Mouse (Mus musculus): ENCODE measurements around the gene Rbl1. TPM values are rescaled to one million over a fixed set of nuclear protein-coding genes. Genes with fewer than 3 reads are reported as not detected.

The Rbl1 gene
- polyA plus RNA-seq, 1 experiment, result 20.9 TPM

- Histone ChIP-seq H3K4me3 (ENCODE audit: control insufficient read depth, insufficient read depth, low read length) (no peak overlapping the region), H3K27me3 (ENCODE audit: control insufficient read depth, insufficient read depth, low read length) (no peaks in the 10 kb centered on the region), H3K36me3 (ENCODE audit: control insufficient read depth, insufficient read depth, low read length) (peaks cover 91% of the 10 kb centered on the region), H3K4me1 (replicated peaks; ENCODE audit: control insufficient read depth, insufficient read depth, low read length) (peaks cover 2% of the 10 kb centered on the region), H3K27ac (ENCODE audit: control insufficient read depth, insufficient read depth, low read length) (no peak overlapping the region)
- no peak for DNase-seq
- WGBS, result 97% methylated on average over 4 of the region's 4 CpGs
- TF ChIP-seq CTCF (IDR thresholded peaks at IDR 0.05; ENCODE audit: borderline replicate concordance, control insufficient read depth, extremely low read depth, insufficient read depth, low read length, poor library complexity) (no peak), POLR2A (IDR thresholded peaks at IDR 0.05; ENCODE audit: control insufficient read depth, extremely low read depth, insufficient read depth, low read length, poor library complexity) (no peak)
Observed at GRCm38 (mm10) chr2:157190651-157191050, 13.7 kb downstream of the Rbl1 start.

- no peak overlapping the region for H3K4me3 ChIP-seq (ENCODE audit: control insufficient read depth, insufficient read depth, low read length)
- TF ChIP-seq POLR2A (IDR thresholded peaks at IDR 0.05; ENCODE audit: control insufficient read depth, extremely low read depth, insufficient read depth, low read length, poor library complexity) (no peak), CTCF (IDR thresholded peaks at IDR 0.05; ENCODE audit: borderline replicate concordance, control insufficient read depth, extremely low read depth, insufficient read depth, low read length, poor library complexity) (no peak)
- H3K27me3 ChIP-seq (ENCODE audit: control insufficient read depth, insufficient read depth, low read length), result no peaks in the 10 kb centered on the region
- peaks cover 2% of the 10 kb centered on the region for H3K4me1 ChIP-seq (replicated peaks; ENCODE audit: control insufficient read depth, insufficient read depth, low read length)
- DNase-seq, result no peak
- H3K27ac ChIP-seq (ENCODE audit: control insufficient read depth, insufficient read depth, low read length), result no peak overlapping the region
- WGBS, result 92% methylated on average over 4 of the region's 4 CpGs
- H3K36me3 ChIP-seq (ENCODE audit: control insufficient read depth, insufficient read depth, low read length), result peaks cover 71% of the 10 kb centered on the region
Observed at GRCm38 (mm10) chr2:157187223-157187622, 17.1 kb downstream of the Rbl1 start.

GRCm38 (mm10) chr2:157186504-157186903, 17.8 kb downstream of the Rbl1 start:
- WGBS, result 97% methylated on average over 5 of the region's 5 CpGs
- TF ChIP-seq POLR2A (IDR thresholded peaks at IDR 0.05; ENCODE audit: control insufficient read depth, extremely low read depth, insufficient read depth, low read length, poor library complexity) (no peak), CTCF (IDR thresholded peaks at IDR 0.05; ENCODE audit: borderline replicate concordance, control insufficient read depth, extremely low read depth, insufficient read depth, low read length, poor library complexity) (no peak)
- Histone ChIP-seq H3K36me3 (ENCODE audit: control insufficient read depth, insufficient read depth, low read length) (peaks cover 64% of the 10 kb centered on the region), H3K27ac (ENCODE audit: control insufficient read depth, insufficient read depth, low read length) (no peak overlapping the region), H3K4me1 (replicated peaks; ENCODE audit: control insufficient read depth, insufficient read depth, low read length) (peaks cover 2% of the 10 kb centered on the region), H3K4me3 (ENCODE audit: control insufficient read depth, insufficient read depth, low read length) (no peak overlapping the region), H3K27me3 (ENCODE audit: control insufficient read depth, insufficient read depth, low read length) (no peaks in the 10 kb centered on the region)
- no peak for DNase-seq

DNA sequence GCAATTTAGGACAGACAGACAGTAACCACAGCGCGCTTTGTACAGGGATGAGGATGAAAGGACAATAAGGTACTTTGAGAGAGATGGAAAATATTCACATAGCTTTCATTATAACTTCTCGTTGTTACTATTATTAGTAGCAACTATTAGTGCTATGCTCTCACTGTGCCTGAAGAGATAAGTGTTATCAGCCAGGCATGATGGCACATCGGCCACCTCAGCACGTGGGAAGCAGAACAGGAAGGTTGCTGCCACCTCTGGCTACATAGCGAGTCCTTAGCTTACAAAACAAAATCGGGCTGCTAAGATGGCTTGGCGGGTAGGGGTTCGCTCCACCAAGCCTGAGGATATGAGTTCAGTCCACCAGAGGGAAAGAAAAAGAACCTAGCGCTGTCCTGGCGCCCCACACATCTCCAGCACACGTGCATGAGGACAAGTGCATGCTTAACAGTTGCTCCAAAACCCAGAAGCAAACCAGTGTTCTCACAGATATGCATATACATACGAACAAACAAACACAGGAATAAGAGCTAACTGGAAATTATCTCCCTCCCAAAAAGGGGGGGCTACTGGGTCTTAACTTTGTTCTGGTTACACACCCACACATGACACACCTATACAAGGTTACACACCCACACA, 19.2 kb downstream of the Rbl1 start:
- DNase-seq, result no peak
- no peaks in the 10 kb centered on the region for H3K27me3 ChIP-seq (ENCODE audit: control insufficient read depth, insufficient read depth, low read length)
- peaks cover 55% of the 10 kb centered on the region for H3K36me3 ChIP-seq (ENCODE audit: control insufficient read depth, insufficient read depth, low read length)
- 93% methylated on average over 13 of the region's 13 CpGs for WGBS
- no peaks in the 10 kb centered on the region for H3K4me1 ChIP-seq (replicated peaks; ENCODE audit: control insufficient read depth, insufficient read depth, low read length)
- TF ChIP-seq POLR2A (IDR thresholded peaks at IDR 0.05; ENCODE audit: control insufficient read depth, extremely low read depth, insufficient read depth, low read length, poor library complexity), result no peak
- no peak for TF ChIP-seq CTCF (IDR thresholded peaks at IDR 0.05; ENCODE audit: borderline replicate concordance, control insufficient read depth, extremely low read depth, insufficient read depth, low read length, poor library complexity)
- H3K27ac ChIP-seq (ENCODE audit: control insufficient read depth, insufficient read depth, low read length), result no peak overlapping the region
- no peak overlapping the region for H3K4me3 ChIP-seq (ENCODE audit: control insufficient read depth, insufficient read depth, low read length)

GRCm38 (mm10) chr2:157178167-157178566, 26.2 kb downstream of the Rbl1 start:
- TF ChIP-seq CTCF (IDR thresholded peaks at IDR 0.05; ENCODE audit: borderline replicate concordance, control insufficient read depth, extremely low read depth, insufficient read depth, low read length, poor library complexity), result no peak
- TF ChIP-seq POLR2A (IDR thresholded peaks at IDR 0.05; ENCODE audit: control insufficient read depth, extremely low read depth, insufficient read depth, low read length, poor library complexity), result no peak
- Histone ChIP-seq H3K36me3 (ENCODE audit: control insufficient read depth, insufficient read depth, low read length) (peaks cover 46% of the 10 kb centered on the region), H3K27ac (ENCODE audit: control insufficient read depth, insufficient read depth, low read length) (no peak overlapping the region), H3K4me3 (ENCODE audit: control insufficient read depth, insufficient read depth, low read length) (no peak overlapping the region), H3K27me3 (ENCODE audit: control insufficient read depth, insufficient read depth, low read length) (no peaks in the 10 kb centered on the region), H3K4me1 (replicated peaks; ENCODE audit: control insufficient read depth, insufficient read depth, low read length) (no peaks in the 10 kb centered on the region)
- DNase-seq, result no peak
- 94% methylated on average over 6 of the region's 6 CpGs for WGBS

DNA sequence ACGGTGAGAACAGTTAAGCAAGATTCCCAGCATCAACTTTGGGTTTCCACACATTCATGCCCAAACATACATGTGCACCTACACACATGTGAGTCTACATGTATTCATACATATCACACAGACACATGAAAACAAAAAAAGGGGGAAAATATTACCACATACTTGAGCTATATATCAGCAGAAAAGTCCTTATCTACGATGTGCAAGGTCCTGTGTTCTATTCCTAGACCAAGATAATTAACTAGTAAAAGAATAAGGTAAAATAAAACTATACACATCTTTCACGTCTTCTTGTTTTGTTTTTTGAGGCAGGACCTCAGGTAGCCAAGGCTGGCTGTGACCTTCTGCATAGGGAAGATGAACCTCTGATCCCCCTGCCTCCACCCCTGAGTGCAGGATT, 28.1 kb downstream of the Rbl1 start:
- H3K27ac ChIP-seq (ENCODE audit: control insufficient read depth, insufficient read depth, low read length), result no peak overlapping the region
- DNase-seq, result no peak
- TF ChIP-seq POLR2A (IDR thresholded peaks at IDR 0.05; ENCODE audit: control insufficient read depth, extremely low read depth, insufficient read depth, low read length, poor library complexity), result no peak
- TF ChIP-seq CTCF (IDR thresholded peaks at IDR 0.05; ENCODE audit: borderline replicate concordance, control insufficient read depth, extremely low read depth, insufficient read depth, low read length, poor library complexity), result no peak
- H3K36me3 ChIP-seq (ENCODE audit: control insufficient read depth, insufficient read depth, low read length), result peaks cover 56% of the 10 kb centered on the region
- WGBS, result 97% methylated on average over 3 of the region's 3 CpGs
- H3K4me3 ChIP-seq (ENCODE audit: control insufficient read depth, insufficient read depth, low read length), result no peak overlapping the region
- no peaks in the 10 kb centered on the region for H3K27me3 ChIP-seq (ENCODE audit: control insufficient read depth, insufficient read depth, low read length)
- no peaks in the 10 kb centered on the region for H3K4me1 ChIP-seq (replicated peaks; ENCODE audit: control insufficient read depth, insufficient read depth, low read length)

DNA sequence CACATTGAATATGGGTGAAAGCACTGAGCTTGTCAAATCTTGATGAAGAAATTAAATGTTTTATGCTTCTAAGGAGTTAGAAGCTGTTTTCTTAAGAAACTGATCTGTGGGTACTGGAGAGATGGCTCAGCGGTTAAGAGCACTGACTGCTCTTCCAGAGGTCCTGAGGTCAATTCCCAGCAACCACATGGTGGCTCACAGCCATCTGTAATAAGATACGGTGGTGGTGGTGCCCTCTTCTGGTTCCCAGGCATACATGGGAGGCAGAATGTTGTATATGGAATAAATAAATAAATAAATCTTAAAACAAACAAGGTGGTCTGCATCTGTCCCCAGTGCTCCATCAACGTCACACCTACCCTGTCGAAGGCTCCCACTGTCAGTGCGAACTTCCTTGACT, 29.9 kb downstream of the Rbl1 start:
- Histone ChIP-seq H3K36me3 (ENCODE audit: control insufficient read depth, insufficient read depth, low read length) (peaks cover 46% of the 10 kb centered on the region), H3K27ac (ENCODE audit: control insufficient read depth, insufficient read depth, low read length) (no peak overlapping the region), H3K4me3 (ENCODE audit: control insufficient read depth, insufficient read depth, low read length) (no peak overlapping the region), H3K4me1 (replicated peaks; ENCODE audit: control insufficient read depth, insufficient read depth, low read length) (no peaks in the 10 kb centered on the region), H3K27me3 (ENCODE audit: control insufficient read depth, insufficient read depth, low read length) (no peaks in the 10 kb centered on the region)
- no peak for DNase-seq
- TF ChIP-seq POLR2A (IDR thresholded peaks at IDR 0.05; ENCODE audit: control insufficient read depth, extremely low read depth, insufficient read depth, low read length, poor library complexity), result no peak
- no peak for TF ChIP-seq CTCF (IDR thresholded peaks at IDR 0.05; ENCODE audit: borderline replicate concordance, control insufficient read depth, extremely low read depth, insufficient read depth, low read length, poor library complexity)
- 94% methylated on average over 5 of the region's 5 CpGs for WGBS

All from thymus, adult 2 months (tissue).